Mouse (Mus musculus) liver, embryonic 14.5 days (tissue): ENCODE data around the gene Stub1.

ENCODE experiments used
- CTCF ChIP-seq: IDR thresholded peaks from 2 replicates; pipeline ENCODE4 v1.5.1; 2016; ENCODE audit warnings: antibody characterized with exemption, low read depth, control low read depth
- EP300 ChIP-seq: IDR thresholded peaks from 2 replicates; pipeline ENCODE4 v1.6.1; 2016; ENCODE audit warnings: antibody characterized with exemption, low read depth

DNA sequence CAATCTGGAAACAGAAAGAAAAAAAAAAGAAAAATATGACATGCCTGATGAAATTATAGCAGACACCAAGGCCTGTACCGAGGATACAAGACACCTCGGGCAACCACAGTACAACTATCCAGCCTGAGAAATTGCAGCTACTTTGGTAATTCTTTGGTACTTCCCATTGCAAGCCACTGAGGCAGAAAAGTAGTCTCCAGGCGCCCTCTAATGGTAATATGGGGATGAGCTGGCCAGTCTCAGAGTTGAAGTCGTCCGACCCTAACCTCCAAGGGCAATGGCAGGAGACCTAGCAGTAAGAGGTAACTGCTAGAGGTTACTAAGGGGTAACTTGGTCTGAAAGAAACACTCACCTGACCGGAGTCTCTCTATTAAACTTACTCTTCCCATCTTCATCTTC lies 32.2 kb downstream of the Stub1 start:
- TF ChIP-seq CTCF, result peak; percentile 86
- TF ChIP-seq EP300, result no peak
